Mouse (Mus musculus) embryonic stem cell, embryonic (primary cell): ENCODE data around the gene Apod.
"Not testable (repeated sequence)": the region's sequence is repeated elsewhere in the genome, so short reads cannot be mapped to it uniquely, and the experiment has no call there.

ENCODE experiments used
- CTCF ChIA-PET, 4 experiments: fragments of 300-600 bp in 2 of 4; fragments of 350-600 bp in 2 of 4; sonication (Branson Sonifier 250); formaldehyde crosslinking; loops; one replicate each; lab custom pipeline; 2022; ENCODE audit warnings: inconsistent platforms in 2 of 4; lab: Charles Lee
- POLR2A ChIA-PET, 4 experiments: fragments of 300-600 bp in 2 of 4; fragments of 350-600 bp in 2 of 4; sonication (Branson Sonifier 250); formaldehyde crosslinking; loops; one replicate each; lab custom pipeline; 2022; ENCODE audit warnings: antibody characterized with exemption in 4 of 4, inconsistent platforms in 1 of 4; lab: Charles Lee

Gene Apod

GRCm38 (mm10) chr16:31314497-31315233, at the start of gene Apod:
TSS of gene Apod (minus strand) at chr16:31314808.
- CTCF ChIA-PET: interaction anchor here in 2 of 4 experiments (0.5 to 0.6 kb wide), 2 partner anchors 88 to 1576 kb away, joined by 3 to 5 read pairs; no protein-coding TSS in a partner anchor
- POLR2A ChIA-PET: interaction anchor here in 3 of 4 experiments (0.6 to 8.0 kb wide), 11 partner anchors 8 to 797 kb away, joined by 3 to 75 read pairs (median 7); no protein-coding TSS in a partner anchor

GRCm38 (mm10) chr16:31363685-31364436, 49.3 kb upstream of the Apod start:
- POLR2A ChIA-PET: interaction anchor here (0.6 to 1.6 kb wide), 8 partner anchors 9 to 113 kb away, joined by 3 to 7 read pairs (median 3); no protein-coding TSS in a partner anchor
- CTCF ChIA-PET: interaction anchor here in 3 of 4 experiments (0.6 to 0.7 kb wide), 5 partner anchors 10 to 333 kb away, joined by 3 to 18 read pairs (median 4); no protein-coding TSS in a partner anchor

DNA sequence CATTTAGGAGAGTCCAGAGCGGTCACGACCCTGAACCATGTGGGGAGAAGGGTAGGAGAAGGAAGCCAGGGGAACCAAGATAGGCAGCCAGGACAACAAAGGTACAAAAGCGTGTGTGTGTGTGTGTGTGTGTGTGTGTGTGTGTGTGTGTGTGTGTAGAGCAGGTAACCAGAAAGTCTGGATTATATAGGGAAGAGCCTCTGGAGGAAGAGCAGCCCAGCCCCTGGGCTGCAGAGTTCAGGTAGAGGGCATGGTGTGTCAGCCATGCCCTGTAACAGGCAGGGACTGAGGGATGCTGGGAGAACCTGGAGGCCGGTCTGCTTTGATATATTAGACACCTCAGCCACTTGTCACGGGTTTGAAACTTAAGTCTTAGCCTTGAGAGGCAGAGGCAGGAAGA, 44.9 kb upstream of the Apod start:
- ChIA-PET CTCF (interaction anchor here in 3 of 4 experiments (0.7 to 1.5 kb wide), 5 partner anchors 12 to 570 kb away, joined by 3 to 5 read pairs (median 4); partner anchors contain the start of gene Xxylt1 (in 1 of the 3)), POLR2A (interaction anchor here in 3 of 4 experiments (0.6 to 1.3 kb wide), 4 partner anchors 12 to 489 kb away, joined by 3 to 4 read pairs (median 3); no protein-coding TSS in a partner anchor)

DNA sequence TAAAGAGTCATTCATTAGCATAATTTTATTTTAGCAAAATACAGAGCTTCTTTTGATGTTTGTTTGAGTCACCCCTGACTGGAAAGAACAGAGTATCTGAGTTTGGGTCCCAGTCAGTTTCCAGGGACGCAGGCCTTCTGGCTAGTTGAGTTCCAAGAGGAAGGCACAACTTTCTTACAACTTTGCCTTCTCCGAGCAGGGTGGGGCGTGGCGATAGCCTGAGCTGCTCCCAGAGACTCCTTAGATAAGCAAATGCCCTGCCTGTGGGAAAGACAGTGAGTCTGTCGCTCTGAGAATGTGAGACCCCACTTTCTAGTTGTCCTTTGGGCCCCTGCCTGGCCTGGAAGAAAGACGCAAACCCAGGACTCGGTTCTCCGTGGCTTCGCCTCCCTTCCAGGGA, 44.4 kb upstream of the Apod start:
- POLR2A ChIA-PET: interaction anchor here in 3 of 4 experiments (0.6 to 1.3 kb wide), 9 partner anchors 12 to 665 kb away, joined by 3 to 5 read pairs (median 3); no protein-coding TSS in a partner anchor
- CTCF ChIA-PET: interaction anchor here in 3 of 4 experiments (0.7 to 1.5 kb wide), 7 partner anchors 11 to 570 kb away, joined by 3 to 5 read pairs (median 3); partner anchors contain the start of gene Xxylt1 (in 1 of the 3)

GRCm38 (mm10) chr16:31358576-31358975, 44.0 kb upstream of the Apod start:
- ChIA-PET POLR2A (interaction anchor here in 3 of 4 experiments (0.5 to 1.3 kb wide), 8 partner anchors 11 to 954 kb away, joined by 3 to 5 read pairs (median 4); no protein-coding TSS in a partner anchor), CTCF (interaction anchor here in 3 of 4 experiments (0.7 to 1.5 kb wide), 7 partner anchors 11 to 569 kb away, joined by 3 to 5 read pairs (median 3); partner anchors contain the start of gene Xxylt1 (in 1 of the 3))

DNA sequence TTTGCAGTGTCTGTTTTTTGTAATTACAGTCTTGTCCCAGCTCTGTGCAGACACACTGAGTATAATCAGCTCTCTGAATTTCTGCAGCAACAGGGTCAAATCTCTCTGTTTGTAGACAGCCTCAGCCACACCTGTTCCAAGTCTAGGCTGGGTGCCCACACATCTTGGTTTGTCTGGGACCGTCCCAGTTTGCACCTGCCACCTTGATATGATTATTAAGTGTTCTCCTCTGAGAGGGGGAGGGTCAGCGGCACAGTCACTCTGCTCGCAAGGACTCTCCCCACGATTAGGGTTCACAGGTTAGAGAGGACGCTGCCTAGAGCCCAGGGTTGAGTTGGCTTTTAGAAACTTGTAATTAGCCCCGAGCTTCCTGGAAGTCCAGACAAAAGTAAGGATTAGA, 41.3 kb upstream of the Apod start:
- ChIA-PET CTCF (interaction anchor here in 2 of 4 experiments (0.6 to 1.4 kb wide), 3 partner anchors 13 to 143 kb away, joined by 6 to 11 read pairs (median 6); no protein-coding TSS in a partner anchor), POLR2A (no interaction called here)

DNA sequence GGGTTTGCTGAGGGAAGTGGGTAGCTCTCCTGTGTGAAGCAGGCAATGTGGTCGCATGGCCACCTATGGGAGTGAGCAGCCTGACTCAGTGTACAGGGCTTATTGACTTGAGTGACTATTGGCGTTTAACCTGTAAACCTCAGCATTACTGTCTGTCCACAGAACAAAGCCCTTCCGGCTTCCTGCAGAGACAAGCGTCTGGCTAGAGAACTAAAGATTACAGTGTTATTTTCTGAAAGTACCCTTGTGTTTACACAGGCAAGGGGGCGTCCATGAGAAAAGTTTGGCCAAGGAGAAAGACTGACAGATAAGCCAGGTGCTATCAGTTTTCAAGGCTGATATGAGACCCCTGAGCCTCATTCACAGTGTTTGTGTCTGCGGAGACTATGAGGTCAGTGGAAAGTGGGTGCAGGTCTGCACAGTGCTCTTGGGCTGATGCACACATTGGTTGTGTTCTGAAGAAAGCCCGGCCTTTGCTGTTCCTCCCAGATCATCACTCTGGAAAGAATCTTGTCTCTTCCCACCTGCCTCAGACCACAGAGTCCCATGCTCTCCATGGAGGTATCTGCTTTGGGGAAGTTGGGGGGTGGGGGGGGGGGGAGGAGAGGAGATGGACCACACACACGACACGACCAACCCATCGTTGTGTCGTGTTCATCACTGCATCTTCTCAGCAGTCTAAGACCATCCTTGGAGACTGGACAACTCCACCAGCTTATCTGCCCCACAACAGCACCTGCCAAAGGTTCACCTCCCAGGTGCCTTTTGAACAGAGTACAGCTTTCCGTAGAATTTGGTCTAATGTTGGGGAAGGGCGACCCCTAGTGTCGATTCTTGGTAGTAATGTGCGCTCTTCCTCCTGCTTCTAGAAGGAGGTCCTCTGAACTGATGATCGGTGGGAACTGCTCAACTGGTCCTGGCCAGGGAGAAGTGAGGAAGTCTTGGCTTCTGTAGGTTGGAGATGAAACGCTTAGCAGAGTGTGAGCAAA, 40.0 kb upstream of the Apod start:
- POLR2A ChIA-PET: interaction anchor here in 3 of 4 experiments (0.7 to 1.2 kb wide), 4 partner anchors 12 to 334 kb away, joined by 3 to 5 read pairs (median 3); no protein-coding TSS in a partner anchor
- CTCF ChIA-PET: interaction anchor here (0.5 to 1.5 kb wide), 33 partner anchors 9 to 868 kb away, joined by 3 to 14 read pairs (median 4); partner anchors contain the start of gene Xxylt1 (in 1 of the 4)

DNA sequence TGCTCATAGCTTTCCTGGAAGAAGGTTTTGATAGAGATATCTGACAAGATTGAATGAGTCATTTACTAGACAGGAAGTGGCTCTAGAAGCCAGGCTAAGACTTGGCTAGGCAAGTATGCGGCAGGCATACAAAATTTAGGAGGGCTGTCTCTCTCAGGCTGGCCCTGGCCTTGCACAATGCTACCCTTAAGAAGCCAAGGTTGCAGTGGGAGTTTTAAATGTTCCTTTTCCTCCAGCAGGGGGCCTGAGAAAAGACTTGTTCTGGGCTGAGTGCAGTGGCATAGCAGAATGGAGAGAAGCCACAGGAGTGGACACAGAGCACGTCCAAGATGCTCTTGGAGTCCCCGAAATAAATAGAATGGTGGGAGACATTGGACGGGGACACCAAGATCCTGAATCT, 38.4 kb upstream of the Apod start:
- ChIA-PET POLR2A (no interaction called here), CTCF (interaction anchor here in 1 of 4 experiments (0.7 kb wide), 1 partner anchor 330 kb away, joined by 3 read pairs; no protein-coding TSS in a partner anchor)

DNA sequence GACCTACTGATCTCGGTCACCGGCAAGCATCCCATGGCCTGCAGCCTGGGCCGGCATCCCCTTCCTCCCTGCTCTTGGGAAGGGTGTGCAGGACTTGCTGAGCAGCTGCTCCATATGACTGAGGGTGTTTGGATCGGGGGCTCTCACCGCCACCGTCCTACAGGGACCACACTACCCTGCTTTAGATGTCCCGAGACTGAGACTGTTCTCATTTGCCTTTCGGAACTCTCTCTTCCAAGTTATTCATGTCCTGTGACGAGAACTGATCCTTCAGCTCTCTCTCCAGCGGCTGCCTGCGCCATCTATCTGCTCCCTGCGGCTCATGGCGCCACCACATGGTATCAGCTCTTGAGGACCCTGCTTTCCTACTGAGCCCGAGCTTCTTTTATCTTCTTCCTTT, 33.0 kb upstream of the Apod start:
- ChIA-PET POLR2A (interaction anchor here in 3 of 4 experiments (0.5 to 1.9 kb wide), 22 partner anchors 10 to 792 kb away, joined by 3 to 14 read pairs (median 4); no protein-coding TSS in a partner anchor), CTCF (interaction anchor here (0.6 to 1.8 kb wide), 24 partner anchors 9 to 466 kb away, joined by 3 to 11 read pairs (median 4); partner anchors contain the start of gene Xxylt1 (in 2 of the 4))

DNA sequence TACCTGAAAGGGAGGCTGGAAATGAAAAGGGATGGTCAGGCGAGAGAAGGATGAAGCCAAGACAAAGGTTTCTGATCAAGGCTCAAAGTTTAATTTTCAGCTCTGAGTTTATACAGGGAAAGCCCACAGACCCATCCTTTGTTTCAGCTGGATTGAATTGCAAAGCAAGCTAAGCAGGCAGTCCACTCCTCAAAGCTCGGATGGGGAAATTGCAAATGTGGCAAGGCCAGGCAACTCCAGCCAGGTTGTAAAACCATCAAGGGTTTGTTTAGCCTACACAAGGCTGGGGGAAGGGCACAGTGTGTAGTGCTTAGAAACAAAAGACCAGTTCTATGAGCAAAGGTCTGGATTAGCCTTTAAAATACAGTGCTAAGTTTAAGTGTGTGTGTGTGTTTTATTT, 28.4 kb upstream of the Apod start:
- ChIA-PET POLR2A (interaction anchor here in 3 of 4 experiments (0.6 to 2.0 kb wide), 19 partner anchors 8 to 743 kb away, joined by 3 to 14 read pairs (median 4); partner anchors contain the start of gene Fam43a (in 1 of the 3)), CTCF (interaction anchor here (0.5 to 2.0 kb wide), 8 partner anchors 12 to 1488 kb away, joined by 3 to 8 read pairs (median 4); no protein-coding TSS in a partner anchor)

- CTCF ChIA-PET: interaction anchor here (0.5 to 2.0 kb wide), 8 partner anchors 12 to 1488 kb away, joined by 3 to 8 read pairs (median 4); no protein-coding TSS in a partner anchor
- POLR2A ChIA-PET: interaction anchor here in 3 of 4 experiments (0.6 to 2.0 kb wide), 18 partner anchors 8 to 743 kb away, joined by 3 to 14 read pairs (median 4); partner anchors contain the start of gene Fam43a (in 1 of the 3)
These were observed 27.9 kb upstream of the Apod start for GRCm38 (mm10) chr16:31342556-31342955.

DNA sequence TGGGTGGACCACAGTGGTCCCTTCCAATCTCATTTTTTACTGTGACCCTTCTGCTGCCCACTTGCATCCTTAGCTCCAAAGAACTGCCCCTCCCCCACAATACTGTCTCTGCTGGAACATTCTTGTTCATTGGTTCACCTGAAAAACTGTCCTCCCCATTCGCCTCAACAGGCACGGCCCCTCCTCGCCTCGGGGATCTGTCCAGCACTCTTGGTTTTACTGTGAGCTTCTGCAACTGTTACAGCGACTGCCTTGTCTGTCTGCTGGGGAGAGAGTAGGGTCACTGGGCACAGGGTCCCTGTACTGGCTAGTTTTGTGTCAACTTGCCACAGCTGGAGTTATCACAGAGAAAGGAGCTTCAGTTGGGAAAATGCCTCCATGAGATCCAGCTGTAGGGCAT, 24.7 kb upstream of the Apod start:
- CTCF ChIA-PET: interaction anchor here in 1 of 4 experiments (2.3 kb wide), 1 partner anchor 8 kb away, joined by 11 read pairs; no protein-coding TSS in a partner anchor
- POLR2A ChIA-PET: interaction anchor here in 2 of 4 experiments (2.3 to 2.5 kb wide), 2 partner anchors 10 to 12 kb away, joined by 7 read pairs; no protein-coding TSS in a partner anchor

GRCm38 (mm10) chr16:31337956-31338355, 23.3 kb upstream of the Apod start:
- POLR2A ChIA-PET: interaction anchor here (0.5 to 2.5 kb wide), 8 partner anchors 10 to 738 kb away, joined by 3 to 7 read pairs (median 4); no protein-coding TSS in a partner anchor
- CTCF ChIA-PET: interaction anchor here (0.5 to 2.3 kb wide), 5 partner anchors 10 to 606 kb away, joined by 3 to 11 read pairs (median 4); no protein-coding TSS in a partner anchor

DNA sequence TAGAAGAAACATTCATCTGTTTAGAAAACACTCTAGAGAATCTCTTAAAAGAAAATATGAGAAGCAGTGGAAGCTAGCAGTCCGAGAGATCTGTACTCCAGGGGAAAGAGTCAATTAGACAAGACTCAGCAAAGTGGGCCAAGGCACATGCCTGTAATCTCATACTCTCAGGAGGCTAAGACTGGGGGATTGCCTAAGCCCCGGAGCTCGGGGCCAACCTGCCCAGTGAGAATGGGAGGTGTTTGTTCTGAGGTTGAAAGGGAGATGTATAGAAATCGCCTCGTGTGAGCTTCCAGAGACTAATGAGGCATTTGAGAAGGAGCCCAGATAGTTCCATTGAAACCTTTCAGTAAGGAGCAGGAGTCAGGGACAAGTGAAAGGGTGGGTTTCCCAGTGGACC, 20.2 kb upstream of the Apod start:
- CTCF ChIA-PET: interaction anchor here in 3 of 4 experiments (0.6 to 0.8 kb wide), 3 partner anchors 90 to 1484 kb away, joined by 4 to 5 read pairs (median 4); no protein-coding TSS in a partner anchor
- POLR2A ChIA-PET: interaction anchor here in 2 of 4 experiments (0.7 to 1.2 kb wide), 4 partner anchors 8 to 722 kb away, joined by 3 to 7 read pairs (median 4); no protein-coding TSS in a partner anchor

DNA sequence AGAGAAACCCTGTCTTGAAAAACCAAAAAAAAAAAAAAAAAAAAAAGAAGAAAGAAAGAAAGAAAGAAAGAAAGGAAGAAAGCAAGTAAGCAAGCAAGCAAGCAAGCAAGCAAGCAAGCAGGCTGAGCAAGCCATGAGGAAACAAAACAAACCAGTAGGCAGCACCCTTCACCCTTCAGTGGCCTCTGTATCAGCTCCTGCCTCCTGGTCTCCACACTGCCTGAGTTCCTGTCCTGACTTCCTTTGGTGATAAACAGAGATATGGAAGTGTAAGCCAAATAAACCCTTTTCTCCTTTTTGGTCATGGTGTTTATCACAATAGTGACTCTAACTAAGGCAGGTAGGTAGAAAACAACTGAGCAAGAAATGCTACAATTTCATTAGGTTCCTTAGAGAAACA, 18.0 kb upstream of the Apod start:
- ChIA-PET CTCF (no interaction called here), POLR2A (no interaction called here)

DNA sequence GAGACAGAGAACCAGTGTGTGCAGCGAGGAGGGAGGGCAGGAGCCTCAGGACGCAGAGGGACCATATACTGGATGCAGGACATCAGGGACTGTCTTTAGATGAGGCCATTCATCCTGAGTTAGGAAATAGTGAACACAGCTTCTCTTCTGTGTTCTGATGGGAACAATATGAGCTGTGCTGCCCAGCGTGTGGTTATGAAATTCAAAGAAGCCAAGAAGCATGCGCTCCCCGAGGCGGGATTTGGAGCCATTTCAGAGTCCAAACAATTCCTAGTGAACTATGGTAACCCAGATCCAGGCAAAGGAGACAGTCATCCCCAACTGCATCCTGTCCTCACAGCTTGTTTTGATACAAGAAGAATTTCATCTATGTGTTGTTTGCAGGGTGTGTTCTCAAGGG, 16.4 kb upstream of the Apod start:
- POLR2A ChIA-PET, CTCF ChIA-PET: not testable (repeated sequence)
